Mouse (Mus musculus) cortical plate, adult 2 months (tissue): ENCODE measurements around the gene Kctd21.

Experiments
- CTCF ChIP-seq: fragments of 200-500 bp; IDR thresholded peaks from 2 replicates; pipeline ENCODE4 v1.5.1; 2011; ENCODE audit warnings: mild to moderate bottlenecking, control low read depth, low read length; ENCODE audit not compliant: insufficient read depth; ENCODE audit errors: extremely low read depth
- POLR2A ChIP-seq: fragments of 200-500 bp; IDR thresholded peaks from 2 replicates; pipeline ENCODE4 v1.6.1; 2011; ENCODE audit warnings: mild to moderate bottlenecking, low read length, control low read depth; ENCODE audit not compliant: insufficient read depth; ENCODE audit errors: extremely low read depth

- TF ChIP-seq CTCF = no peak
- no peak for TF ChIP-seq POLR2A
Observed at GRCm38 (mm10) chr7:97307546-97307945, 24.6 kb upstream of the Kctd21 start.
